Mouse (Mus musculus): ENCODE results near the gene Pld1.

The Pld1 gene

GRCm38 (mm10) chr3:28049526-28049925 is 111.0 kb downstream of the Pld1 start:
- no peak for DNase-seq (ENCODE audit: low read depth)

- DNase-seq (ENCODE audit: low read depth): no peak
Measured at GRCm38 (mm10) chr3:28053076-28053475, 114.6 kb downstream of the Pld1 start.

- DNase-seq (ENCODE audit: low read depth): no peak
Measured at GRCm38 (mm10) chr3:28060713-28061112, 122.2 kb downstream of the Pld1 start.

- no peak for DNase-seq (ENCODE audit: low read depth)
Measured at GRCm38 (mm10) chr3:28061155-28061554, 122.7 kb downstream of the Pld1 start.

- no peak for DNase-seq (ENCODE audit: low read depth)
Measured at GRCm38 (mm10) chr3:28079211-28079610, 140.7 kb downstream of the Pld1 start.

- no peak for DNase-seq (ENCODE audit: low read depth)
Measured at GRCm38 (mm10) chr3:28080116-28080515, 141.6 kb downstream of the Pld1 start.

- no peak for DNase-seq (ENCODE audit: low read depth)
Measured at GRCm38 (mm10) chr3:28081012-28081411, 142.5 kb downstream of the Pld1 start.

GRCm38 (mm10) chr3:28083218-28083617 is 144.7 kb downstream of the Pld1 start:
- no peak for DNase-seq (ENCODE audit: low read depth)

GRCm38 (mm10) chr3:28084281-28084680 is 145.8 kb downstream of the Pld1 start:
- no peak for DNase-seq (ENCODE audit: low read depth)

- DNase-seq (ENCODE audit: low read depth): no peak
Measured at GRCm38 (mm10) chr3:28091296-28091695, 152.8 kb downstream of the Pld1 start.

- no peak for DNase-seq (ENCODE audit: low read depth)
Measured at GRCm38 (mm10) chr3:28091741-28092140, 153.2 kb downstream of the Pld1 start.

- no peak for DNase-seq (ENCODE audit: low read depth)
Measured at GRCm38 (mm10) chr3:28093684-28094302, 155.3 kb downstream of the Pld1 start.

- no peak for DNase-seq (ENCODE audit: low read depth)
Measured at GRCm38 (mm10) chr3:28095451-28095850, 157.0 kb downstream of the Pld1 start.

GRCm38 (mm10) chr3:28099175-28099574 is 160.7 kb downstream of the Pld1 start:
- DNase-seq (ENCODE audit: low read depth): no peak

GRCm38 (mm10) chr3:28104992-28105391 is 166.5 kb downstream of the Pld1 start:
- no peak for DNase-seq (ENCODE audit: low read depth)

GRCm38 (mm10) chr3:28107446-28108004 is 169.0 kb downstream of the Pld1 start:
- DNase-seq (ENCODE audit: low read depth): peak; percentile 5

- DNase-seq (ENCODE audit: low read depth): no peak
Measured at GRCm38 (mm10) chr3:28111516-28111915, 173.0 kb downstream of the Pld1 start.

- no peak for DNase-seq (ENCODE audit: low read depth)
Measured at GRCm38 (mm10) chr3:28113881-28114280, 175.4 kb downstream of the Pld1 start.

GRCm38 (mm10) chr3:28141716-28142115 is 203.2 kb downstream of the Pld1 start:
- DNase-seq (ENCODE audit: low read depth): no peak

GRCm38 (mm10) chr3:28142121-28142520 is 203.6 kb downstream of the Pld1 start:
- no peak for DNase-seq (ENCODE audit: low read depth)

- DNase-seq (ENCODE audit: low read depth): no peak
Measured at GRCm38 (mm10) chr3:28144676-28145075, 206.2 kb downstream of the Pld1 start.

- DNase-seq (ENCODE audit: low read depth): no peak
Measured at GRCm38 (mm10) chr3:28145461-28145860, 207.0 kb downstream of the Pld1 start.

- no peak for DNase-seq (ENCODE audit: low read depth)
Measured at GRCm38 (mm10) chr3:28149656-28150256, 211.3 kb downstream of the Pld1 start.

- no peak for DNase-seq (ENCODE audit: low read depth)
Measured at GRCm38 (mm10) chr3:28158006-28158405, 219.5 kb downstream of the Pld1 start.

All from naive thymus-derived CD4-positive, alpha-beta T cell, adult 2 months (primary cell).